Mouse (Mus musculus) brain, embryonic 14.5 days (tissue): ENCODE data around the gene Zpbp2. TPM values are rescaled to one million over a fixed set of nuclear protein-coding genes. Genes with fewer than 3 reads are reported as not detected.

Source experiments
- DNase-seq: peaks from one replicate; pipeline ENCODE4 v3.0.0-alpha.2; 2011; ENCODE audit warnings: low read depth
- CTCF ChIP-seq: fragments of 200-500 bp; IDR thresholded peaks from 2 replicates; pipeline ENCODE4 v1.5.1; 2012; ENCODE audit warnings: inconsistent platforms, mild to moderate bottlenecking, moderate library complexity, borderline replicate concordance; ENCODE audit not compliant: insufficient read depth, insufficient read length; ENCODE audit errors: extremely low read depth
- POLR2A ChIP-seq: fragments of 200-500 bp; IDR thresholded peaks from 2 replicates; pipeline ENCODE4 v1.6.1; 2012; ENCODE audit warnings: mild to moderate bottlenecking, inconsistent platforms, borderline replicate concordance; ENCODE audit not compliant: poor library complexity, insufficient read depth, insufficient read length, severe bottlenecking; ENCODE audit errors: extremely low read depth
- polyA plus RNA-seq: library from polyadenylated mRNA; depleted of rRNA; stranded (reverse); fragments of >200 nt; gene quantifications from 2 replicates; pipeline ENCODE4 v1.2.3, GENCODE M21; 2012

Gene Zpbp2
- polyA plus RNA-seq, 1 experiment: 0.30 TPM

DNA sequence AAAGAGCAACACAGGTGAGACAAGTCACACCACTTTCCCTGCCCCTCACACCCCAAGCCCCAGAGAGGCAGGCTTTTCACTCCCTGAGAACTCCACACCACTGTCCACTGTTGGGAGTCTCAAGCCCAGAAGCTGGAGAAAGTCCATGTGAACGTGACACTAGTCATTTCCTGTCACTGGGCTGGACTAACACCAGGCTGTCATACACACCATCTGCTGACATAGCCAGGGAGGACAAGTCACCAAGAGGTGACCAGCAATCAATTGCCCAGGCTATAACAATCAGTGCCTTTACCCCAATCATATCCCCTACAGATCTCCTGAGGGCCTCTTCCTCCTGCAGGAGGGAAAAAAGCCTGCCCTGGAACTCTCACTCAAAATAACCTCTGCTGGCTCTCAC is 33.2 kb downstream of the Zpbp2 start:
- no peak for DNase-seq
- TF ChIP-seq CTCF (no peak), POLR2A (no peak)

DNA sequence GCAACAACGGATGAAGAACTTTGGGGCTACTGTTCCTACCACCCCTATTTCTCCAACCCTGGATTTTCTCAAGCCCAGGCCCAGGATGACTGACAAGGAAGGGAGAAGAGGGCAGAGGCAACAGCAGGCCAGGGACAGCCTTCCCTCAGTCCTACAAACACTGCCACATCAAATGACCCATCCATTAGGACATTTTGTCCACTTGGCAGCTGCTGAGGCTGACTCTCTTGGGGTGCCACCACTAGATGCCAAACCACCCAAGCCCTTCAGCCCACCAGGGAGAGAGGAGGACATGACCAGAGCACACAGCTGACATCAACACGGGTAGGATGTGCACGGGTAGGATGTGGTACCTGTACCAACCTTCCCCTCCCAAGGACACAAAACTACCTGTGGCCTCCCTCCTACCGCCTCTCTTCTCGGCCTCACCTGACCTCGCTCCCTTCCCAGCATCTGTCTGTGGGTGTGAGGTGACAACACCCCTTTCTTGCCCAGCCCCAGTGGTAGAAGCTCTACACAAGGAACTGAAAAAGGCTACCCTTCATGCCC is 33.8 kb downstream of the Zpbp2 start:
- DNase-seq: no peak
- no peak for TF ChIP-seq CTCF
- no peak for TF ChIP-seq POLR2A

DNA sequence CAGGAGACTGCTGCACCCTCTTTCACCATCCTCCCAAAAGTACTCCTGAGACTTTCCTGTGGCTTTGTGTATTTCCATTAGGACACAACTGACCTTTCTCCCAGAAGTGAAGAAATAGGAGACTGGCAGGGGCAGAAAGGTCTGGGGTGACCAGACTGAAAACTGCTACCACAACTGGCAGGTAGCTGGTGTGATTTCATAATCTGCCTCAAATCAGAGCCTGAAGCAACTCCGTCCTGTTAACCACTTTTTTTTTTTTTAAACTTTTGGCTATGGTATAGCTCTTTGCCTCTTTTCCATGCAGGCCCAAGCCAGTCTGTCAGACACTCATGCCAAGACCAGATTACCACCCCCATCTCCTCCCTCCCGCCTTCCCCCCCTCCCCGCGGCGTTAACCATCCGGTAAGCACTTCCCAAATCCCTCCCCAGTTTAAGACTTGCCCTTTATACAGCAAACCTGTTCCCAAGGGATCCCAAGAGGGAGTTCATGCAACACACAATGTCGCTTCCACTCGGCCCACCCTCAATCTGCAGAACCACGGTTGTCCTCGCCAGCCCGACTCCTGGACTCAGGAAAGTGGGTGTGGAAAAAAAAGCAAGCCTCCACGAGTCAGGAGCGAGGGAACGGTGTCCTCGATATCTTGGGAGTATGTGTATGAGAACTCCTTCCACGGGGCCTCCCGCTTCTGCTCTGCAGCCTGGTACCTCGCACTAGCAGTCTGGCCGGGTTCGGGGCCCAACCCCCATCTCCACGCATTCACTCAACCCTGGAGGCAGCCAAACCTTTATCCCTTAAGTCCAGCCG is 35.4 kb downstream of the Zpbp2 start:
- no peak for DNase-seq
- TF ChIP-seq POLR2A: no peak
- TF ChIP-seq CTCF: no peak

DNA sequence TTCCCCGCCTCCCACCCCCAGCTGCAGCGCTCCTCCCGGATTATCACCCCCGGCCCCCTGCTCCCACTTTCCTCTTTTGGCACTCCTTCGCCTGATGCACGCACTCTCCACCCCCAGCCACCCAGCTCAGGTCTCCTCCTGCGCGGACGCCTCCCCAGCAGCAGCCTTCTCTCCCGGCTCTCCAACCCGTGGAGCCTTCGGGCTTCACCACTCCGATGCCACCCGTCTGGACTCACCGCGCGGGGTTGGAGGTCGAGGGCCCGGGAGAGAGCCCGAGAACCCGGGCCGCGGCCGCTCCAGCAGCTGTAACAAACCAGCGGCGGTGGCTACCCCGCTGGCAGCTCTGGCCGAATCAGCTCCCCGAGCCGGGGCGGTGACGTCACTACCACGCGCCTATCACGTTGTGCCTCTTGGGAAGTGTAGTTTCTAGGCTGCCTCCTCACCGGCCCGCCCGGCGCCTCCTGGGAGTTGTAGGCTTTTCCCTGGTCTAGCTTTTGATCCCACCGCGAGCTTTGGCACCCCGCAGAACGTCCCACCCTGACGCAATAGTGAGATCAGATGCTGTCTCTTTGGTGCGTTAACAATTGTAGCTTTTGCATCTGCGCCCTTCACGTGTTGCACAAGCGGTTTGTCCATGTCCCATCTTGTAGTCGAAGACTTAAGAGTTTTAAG is 36.1 kb downstream of the Zpbp2 start, which contains the start of gene Ormdl3:
Gene Ormdl3, minus strand, starts transcription at position 477 of the 672 bp plus-strand sequence.
- TF ChIP-seq POLR2A (peak; percentile 74; the same call in 1 of the 2 replicates), CTCF (no peak)
- DNase-seq: peak; percentile 99

DNA sequence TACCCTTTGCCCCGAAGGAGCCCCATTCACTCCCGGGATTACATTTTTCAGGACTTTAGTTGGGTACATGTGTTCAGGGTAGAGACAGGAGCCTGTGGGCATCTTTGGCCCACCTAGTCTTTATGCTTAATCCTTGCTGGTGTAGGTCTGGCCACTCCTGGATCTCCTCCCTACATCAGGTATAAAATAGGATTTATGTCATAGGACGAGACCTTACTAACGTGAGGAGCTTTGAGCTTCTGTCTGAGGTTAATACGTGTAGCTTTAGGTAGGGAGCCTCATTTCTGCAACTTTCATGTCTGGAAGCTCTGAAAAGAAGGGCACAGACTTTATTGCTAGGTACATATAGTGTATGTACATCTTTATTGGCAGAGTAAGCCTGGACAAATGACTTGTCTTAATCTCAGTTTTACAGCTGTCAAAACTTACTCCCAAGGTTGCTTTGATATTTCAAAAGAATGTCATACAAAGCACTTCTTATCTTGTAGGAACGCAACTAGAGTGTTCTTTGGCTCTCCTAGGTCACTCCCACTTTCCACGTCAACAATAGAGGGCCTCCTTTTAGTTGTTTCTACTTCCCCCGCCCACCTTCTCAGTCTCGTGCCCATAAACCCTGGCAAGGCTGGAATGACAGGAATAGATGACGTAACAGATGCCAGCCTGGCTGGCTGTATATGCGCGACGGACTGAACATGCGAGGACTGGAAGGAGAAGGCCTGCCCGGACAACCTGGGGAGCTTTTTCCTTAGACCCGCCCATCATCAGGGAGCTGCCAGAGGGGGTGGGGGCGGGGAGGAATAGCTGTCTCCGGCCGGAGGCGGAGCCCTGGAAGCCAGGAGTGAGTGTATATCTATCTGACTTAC is 37.0 kb downstream of the Zpbp2 start:
- TF ChIP-seq CTCF (no peak), POLR2A (no peak)
- DNase-seq: peak; percentile 82

DNA sequence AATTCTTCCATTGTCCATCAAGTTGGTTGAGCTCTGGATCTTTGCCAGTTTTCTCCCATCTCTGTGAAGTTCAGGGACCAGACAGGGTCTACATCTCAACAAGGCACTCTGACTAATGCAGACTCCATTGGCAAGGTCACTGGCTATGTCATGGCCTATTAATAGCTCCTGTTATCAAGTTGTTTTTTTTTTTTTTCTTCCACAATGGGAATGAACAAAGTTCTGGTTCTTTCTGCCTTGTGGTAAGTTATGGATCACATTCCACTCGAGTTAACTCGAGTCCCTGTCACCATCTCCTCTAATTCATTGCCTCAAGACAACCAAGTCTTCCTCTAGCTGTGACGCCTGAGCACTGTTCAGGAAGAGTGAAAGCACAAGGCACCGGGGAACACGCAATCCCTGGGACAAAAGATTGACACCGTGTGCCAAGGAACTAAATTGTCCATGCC is 38.0 kb downstream of the Zpbp2 start:
- no peak for TF ChIP-seq CTCF
- no peak for TF ChIP-seq POLR2A
- DNase-seq: peak; percentile 14

DNA sequence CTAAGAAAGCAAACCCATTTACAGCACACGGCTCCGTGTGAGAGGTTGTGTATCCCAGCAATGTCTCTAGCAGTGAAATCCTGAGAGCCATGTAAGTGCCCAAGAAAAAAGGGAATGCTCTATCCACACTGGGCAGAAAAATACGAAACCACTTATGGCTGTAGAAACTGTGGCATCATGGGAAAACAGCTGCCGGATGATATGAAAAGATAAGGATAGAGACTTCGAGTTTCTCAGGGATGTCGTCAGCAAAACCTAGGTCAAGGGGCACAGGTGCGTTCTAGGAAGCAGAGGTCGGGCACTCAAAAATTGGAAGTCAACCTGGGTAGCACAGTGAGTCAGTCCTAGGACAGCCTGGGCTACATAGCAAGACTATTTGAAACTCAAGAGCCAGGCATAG is 38.4 kb downstream of the Zpbp2 start:
- DNase-seq: no peak
- TF ChIP-seq POLR2A (no peak), CTCF (no peak)

DNA sequence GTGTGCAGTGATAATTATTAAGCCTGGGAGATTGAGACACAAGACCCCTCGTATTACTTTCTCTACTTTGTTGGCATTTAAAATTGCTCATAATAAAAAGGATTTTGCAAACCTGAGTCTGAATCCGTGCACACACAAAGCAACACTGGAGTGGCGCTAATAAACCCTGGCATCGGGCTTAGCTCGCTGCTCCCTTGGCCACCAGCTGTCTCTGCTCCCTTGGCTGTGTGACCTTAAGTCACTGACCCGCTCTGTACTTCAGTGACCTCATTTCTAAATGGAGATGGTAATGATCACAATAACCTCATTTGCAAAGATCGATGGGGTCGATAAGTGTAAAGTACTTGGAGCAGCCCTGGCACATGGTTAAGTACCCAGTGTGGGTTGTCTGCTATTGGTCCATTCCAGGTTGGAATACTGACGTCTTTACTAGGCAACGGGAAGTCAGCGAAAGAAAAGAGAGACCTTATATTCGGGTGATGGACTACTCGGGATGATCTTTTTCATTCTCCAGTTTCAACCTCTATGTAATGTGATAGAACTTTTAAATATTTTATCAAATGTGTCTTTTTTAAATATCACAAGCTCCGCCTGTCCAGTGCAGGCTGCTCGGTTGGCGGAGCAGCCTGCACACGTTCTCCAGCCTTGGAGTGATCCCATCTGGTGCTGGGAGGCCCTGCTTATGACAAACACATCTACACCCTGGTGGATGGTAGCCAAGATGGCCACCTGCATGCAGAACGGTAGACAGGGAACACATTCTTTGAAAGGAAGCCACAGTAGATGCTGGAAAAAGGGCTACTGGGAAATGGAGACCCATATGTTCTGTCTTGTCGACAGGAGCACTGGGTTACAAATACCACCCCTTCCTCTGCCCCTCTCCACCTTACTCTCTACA is 39.9 kb downstream of the Zpbp2 start:
- no peak for TF ChIP-seq CTCF
- TF ChIP-seq POLR2A: no peak
- peak; percentile 34 for DNase-seq

DNA sequence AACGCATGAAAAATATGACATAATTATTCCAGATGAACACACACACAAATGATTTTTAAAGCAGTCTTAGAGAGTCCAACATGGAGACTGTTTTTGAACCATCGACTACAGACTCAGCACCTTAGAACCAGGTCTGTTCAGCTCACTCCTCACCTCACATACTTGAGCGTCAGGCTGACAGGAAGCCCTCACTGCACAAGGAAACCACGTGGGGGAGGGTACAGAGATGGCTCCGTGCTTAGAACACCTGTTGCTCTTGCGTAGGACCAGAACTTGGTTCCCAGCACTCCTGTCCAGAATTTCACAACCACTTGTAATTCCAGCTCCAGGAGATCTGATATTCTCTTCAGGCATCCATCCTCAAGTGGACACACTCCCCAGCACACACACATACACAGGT is 44.1 kb downstream of the Zpbp2 start:
- DNase-seq: no peak
- TF ChIP-seq POLR2A (no peak), CTCF (no peak)

DNA sequence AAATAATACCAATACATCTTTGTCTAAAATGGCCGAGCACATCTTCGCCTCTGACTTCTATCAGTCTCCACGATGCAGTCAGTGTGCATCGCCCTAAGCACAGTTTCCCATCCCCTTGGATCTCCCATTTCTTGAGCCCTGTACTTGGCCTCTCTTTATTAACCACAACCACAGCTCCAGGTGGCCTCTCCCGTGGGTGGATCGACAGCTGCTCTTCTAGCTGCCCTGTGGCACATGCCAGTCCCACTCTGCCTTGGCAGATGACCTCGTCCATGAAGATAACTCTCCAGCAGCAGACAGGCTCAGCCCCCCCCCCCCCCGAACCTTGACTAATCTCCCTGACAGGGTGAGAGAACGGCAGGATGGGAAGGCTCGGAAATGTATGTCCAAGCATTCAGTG is 44.6 kb downstream of the Zpbp2 start:
- DNase-seq: no peak
- no peak for TF ChIP-seq POLR2A
- no peak for TF ChIP-seq CTCF
